Mouse (Mus musculus): Measurements from ENCODE around the gene Prss30. TPM values are rescaled to one million over a fixed set of nuclear protein-coding genes. Genes with fewer than 3 reads are reported as not detected.

Prss30 gene
- total and polyA plus RNA-seq, 3 experiments, result not detected

GRCm38 (mm10) chr17:23976665-23977064, 3.7 kb downstream of the Prss30 start:
- no peak for TF ChIP-seq TAL1 (conservative IDR thresholded peaks at IDR 0.05; ENCODE audit: low read depth, low read length)
- TF ChIP-seq POLR2AphosphoS5 (IDR thresholded peaks at IDR 0.05; ENCODE audit: insufficient replicate concordance, low read depth, low read length), result no peak
- TF ChIP-seq GATA1 (IDR thresholded peaks at IDR 0.05; ENCODE audit: borderline replicate concordance, low read length), result no peak
- TF ChIP-seq CTCF (IDR thresholded peaks at IDR 0.05; ENCODE audit: low read depth, low read length), result no peak
- TF ChIP-seq GATA2 (IDR thresholded peaks at IDR 0.05; ENCODE audit: borderline replicate concordance, low read depth, low read length), result no peak
- Histone ChIP-seq H3K27me3 (ENCODE audit: insufficient read depth, low read length) (peaks cover 32% of the 10 kb centered on the region; the same call in 1 of the 2 replicates), H3K4me1 (ENCODE audit: insufficient read depth, low read depth, low read length) (no peaks in the 10 kb centered on the region), H3K36me3 (replicated peaks) (no peaks in the 10 kb centered on the region), H3K9me3 (replicated peaks) (no peaks in the 10 kb centered on the region), H3K4me3 (ENCODE audit: low read depth, low read length) (no peak overlapping the region)
- ATAC-seq (ENCODE audit: extremely low read depth, insufficient number of reproducible peaks, low FRiP score, poor library complexity, severe bottlenecking) (no peak), DNase-seq (ENCODE audit: low spot score) (no peak)

GRCm38 (mm10) chr17:23971315-23971714, 9.1 kb downstream of the Prss30 start:
- Histone ChIP-seq H3K4me1 (ENCODE audit: insufficient read depth, low read depth, low read length) (no peaks in the 10 kb centered on the region), H3K36me3 (replicated peaks) (no peaks in the 10 kb centered on the region), H3K9me3 (replicated peaks) (no peaks in the 10 kb centered on the region), H3K4me3 (ENCODE audit: low read depth, low read length) (no peak overlapping the region), H3K27me3 (ENCODE audit: insufficient read depth, low read length) (peaks cover 29% of the 10 kb centered on the region)
- no peak for ATAC-seq (ENCODE audit: extremely low read depth, insufficient number of reproducible peaks, low FRiP score, poor library complexity, severe bottlenecking)
- no peak for TF ChIP-seq POLR2AphosphoS5 (IDR thresholded peaks at IDR 0.05; ENCODE audit: insufficient replicate concordance, low read depth, low read length)
- TF ChIP-seq GATA1 (IDR thresholded peaks at IDR 0.05; ENCODE audit: borderline replicate concordance, low read length), result no peak
- TF ChIP-seq GATA2 (IDR thresholded peaks at IDR 0.05; ENCODE audit: borderline replicate concordance, low read depth, low read length), result no peak
- no peak for TF ChIP-seq CTCF (IDR thresholded peaks at IDR 0.05; ENCODE audit: low read depth, low read length)
- TF ChIP-seq TAL1 (conservative IDR thresholded peaks at IDR 0.05; ENCODE audit: low read depth, low read length), result no peak
- no peak for DNase-seq (ENCODE audit: low spot score)

- DNase-seq (ENCODE audit: low spot score) (no peak), ATAC-seq (ENCODE audit: extremely low read depth, insufficient number of reproducible peaks, low FRiP score, poor library complexity, severe bottlenecking) (no peak)
- H3K36me3 ChIP-seq (replicated peaks), result no peaks in the 10 kb centered on the region
Observed at GRCm38 (mm10) chr17:23969231-23969630, 11.1 kb downstream of the Prss30 start.

GRCm38 (mm10) chr17:23968780-23969179, 11.6 kb downstream of the Prss30 start:
- no peak overlapping the region for H3K4me3 ChIP-seq (ENCODE audit: low read depth, low read length)
- TF ChIP-seq CTCF (IDR thresholded peaks at IDR 0.05; ENCODE audit: low read depth, low read length), result no peak
- no peak for TF ChIP-seq TAL1 (conservative IDR thresholded peaks at IDR 0.05; ENCODE audit: low read depth, low read length)
- no peak for TF ChIP-seq GATA2 (IDR thresholded peaks at IDR 0.05; ENCODE audit: borderline replicate concordance, low read depth, low read length)
- no peak for TF ChIP-seq GATA1 (IDR thresholded peaks at IDR 0.05; ENCODE audit: borderline replicate concordance, low read length)
- TF ChIP-seq POLR2AphosphoS5 (IDR thresholded peaks at IDR 0.05; ENCODE audit: insufficient replicate concordance, low read depth, low read length), result no peak
- peaks cover 31% of the 10 kb centered on the region for H3K27me3 ChIP-seq (ENCODE audit: insufficient read depth, low read length)
- ATAC-seq (ENCODE audit: extremely low read depth, insufficient number of reproducible peaks, low FRiP score, poor library complexity, severe bottlenecking) (no peak), DNase-seq (ENCODE audit: low spot score) (no peak)
- H3K36me3 ChIP-seq (replicated peaks), result no peaks in the 10 kb centered on the region
- H3K9me3 ChIP-seq (replicated peaks), result no peaks in the 10 kb centered on the region
- H3K4me1 ChIP-seq (ENCODE audit: insufficient read depth, low read depth, low read length), result no peaks in the 10 kb centered on the region

More at GRCm38 (mm10) chr17:23969231-23969630, 11.1 kb downstream of the Prss30 start:
- peaks cover 33% of the 10 kb centered on the region for H3K27me3 ChIP-seq (ENCODE audit: insufficient read depth, low read length)
- H3K4me3 ChIP-seq (ENCODE audit: low read depth, low read length), result no peak overlapping the region
- H3K9me3 ChIP-seq (replicated peaks), result no peaks in the 10 kb centered on the region
- no peaks in the 10 kb centered on the region for H3K4me1 ChIP-seq (ENCODE audit: insufficient read depth, low read depth, low read length)
- no peak for TF ChIP-seq GATA1 (IDR thresholded peaks at IDR 0.05; ENCODE audit: borderline replicate concordance, low read length)
- no peak for TF ChIP-seq POLR2AphosphoS5 (IDR thresholded peaks at IDR 0.05; ENCODE audit: insufficient replicate concordance, low read depth, low read length)
- TF ChIP-seq CTCF (IDR thresholded peaks at IDR 0.05; ENCODE audit: low read depth, low read length), result peak; percentile 44
- no peak for TF ChIP-seq GATA2 (IDR thresholded peaks at IDR 0.05; ENCODE audit: borderline replicate concordance, low read depth, low read length)
- no peak for TF ChIP-seq TAL1 (conservative IDR thresholded peaks at IDR 0.05; ENCODE audit: low read depth, low read length)

GRCm38 (mm10) chr17:23966658-23967401, 13.5 kb downstream of the Prss30 start:
- ATAC-seq (ENCODE audit: extremely low read depth, insufficient number of reproducible peaks, low FRiP score, poor library complexity, severe bottlenecking) (no peak), DNase-seq (ENCODE audit: low spot score) (no peak)
- peaks cover 23% of the 10 kb centered on the region for H3K27me3 ChIP-seq (ENCODE audit: insufficient read depth, low read length)
- no peaks in the 10 kb centered on the region for H3K4me1 ChIP-seq (ENCODE audit: insufficient read depth, low read depth, low read length)
- TF ChIP-seq GATA2 (IDR thresholded peaks at IDR 0.05; ENCODE audit: borderline replicate concordance, low read depth, low read length), result no peak
- TF ChIP-seq GATA1 (IDR thresholded peaks at IDR 0.05; ENCODE audit: borderline replicate concordance, low read length), result no peak
- no peak for TF ChIP-seq TAL1 (conservative IDR thresholded peaks at IDR 0.05; ENCODE audit: low read depth, low read length)
- no peak for TF ChIP-seq POLR2AphosphoS5 (IDR thresholded peaks at IDR 0.05; ENCODE audit: insufficient replicate concordance, low read depth, low read length)
- no peak for TF ChIP-seq CTCF (IDR thresholded peaks at IDR 0.05; ENCODE audit: low read depth, low read length)
- no peak overlapping the region for H3K4me3 ChIP-seq (ENCODE audit: low read depth, low read length)
- H3K9me3 ChIP-seq (replicated peaks), result no peaks in the 10 kb centered on the region
- no peaks in the 10 kb centered on the region for H3K36me3 ChIP-seq (replicated peaks)

- Histone ChIP-seq H3K9me3 (replicated peaks) (no peaks in the 10 kb centered on the region), H3K4me3 (ENCODE audit: low read depth, low read length) (no peak overlapping the region), H3K36me3 (replicated peaks) (no peaks in the 10 kb centered on the region), H3K27me3 (ENCODE audit: insufficient read depth, low read length) (peaks cover 17% of the 10 kb centered on the region), H3K4me1 (ENCODE audit: insufficient read depth, low read depth, low read length) (no peaks in the 10 kb centered on the region)
- DNase-seq (ENCODE audit: low spot score) (no peak), ATAC-seq (ENCODE audit: extremely low read depth, insufficient number of reproducible peaks, low FRiP score, poor library complexity, severe bottlenecking) (no peak)
- TF ChIP-seq GATA1 (IDR thresholded peaks at IDR 0.05; ENCODE audit: borderline replicate concordance, low read length) (no peak), POLR2AphosphoS5 (IDR thresholded peaks at IDR 0.05; ENCODE audit: insufficient replicate concordance, low read depth, low read length) (no peak), GATA2 (IDR thresholded peaks at IDR 0.05; ENCODE audit: borderline replicate concordance, low read depth, low read length) (no peak), TAL1 (conservative IDR thresholded peaks at IDR 0.05; ENCODE audit: low read depth, low read length) (no peak), CTCF (IDR thresholded peaks at IDR 0.05; ENCODE audit: low read depth, low read length) (no peak)
Observed at GRCm38 (mm10) chr17:23965805-23966425, 14.5 kb downstream of the Prss30 start.

Data from G1E (cell line).